Mouse (Mus musculus) C3H10T1/2 (cell line): Measurements from ENCODE around the gene Psmg1. TPM values are rescaled to one million over a fixed set of nuclear protein-coding genes. Genes with fewer than 3 reads are reported as not detected.

ENCODE experiments used
- polyA plus RNA-seq, 2 experiments: library from polyadenylated mRNA; unstranded; fragments of >200 nt; fragmentation: generic; extraction: Trizol; gene quantifications; one replicate each; pipeline ENCODE4 v1.2.1; 2012; ENCODE audit warnings: missing spikeins in 2 of 2

Psmg1 gene
- polyA plus RNA-seq: 10 to 100 TPM; 44.5 to 46.7 TPM

DNA sequence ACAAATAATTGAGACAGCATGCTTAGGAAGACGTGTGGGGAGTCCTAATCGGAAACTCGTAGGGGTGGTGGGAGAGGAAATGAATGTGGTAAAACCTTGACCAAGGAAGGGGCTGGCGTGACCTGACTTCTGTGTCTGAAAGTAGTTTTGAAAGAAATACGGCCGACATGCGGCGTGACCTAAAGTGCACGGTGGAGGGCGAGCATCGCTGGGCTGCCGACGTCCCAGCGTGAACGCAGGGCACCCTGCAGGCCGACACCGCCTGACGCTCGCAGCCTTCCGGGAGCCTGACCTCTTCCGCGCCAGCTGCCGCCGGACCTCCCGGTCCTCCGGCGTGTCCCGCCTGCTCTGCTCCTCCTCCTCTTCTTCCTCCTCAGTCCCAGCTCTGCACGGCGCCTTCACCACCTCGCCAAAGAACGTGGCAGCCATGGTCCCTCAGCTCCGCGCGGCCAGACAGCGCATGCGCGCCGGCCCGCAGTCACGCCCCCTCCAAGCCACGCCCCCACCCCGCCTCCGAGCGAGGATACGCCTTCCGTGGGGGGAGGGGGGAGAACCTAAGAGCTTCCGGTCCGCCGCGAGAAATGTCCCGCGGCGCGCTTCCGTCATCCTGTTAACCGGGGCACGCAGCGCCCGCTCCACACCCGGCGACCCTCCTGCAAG is at the start of gene Psmg1:
Gene Psmg1, minus strand, starts transcription at position 499 of the 660 bp plus-strand sequence.

Other genes starting within 250 kb of the Psmg1 start
- gene Brwd1, start 91.6 kb upstream of the Psmg1 start, polyA plus RNA-seq: 1 to 10 TPM; 1.3 to 9.8 TPM
- 100 to 1,000 TPM in 1 of 2 experiments, 10 to 100 TPM in 1; 97.9 to 264 TPM for gene Hmgn1, start 136.8 kb upstream of the Psmg1 start, polyA plus RNA-seq
- 10 to 100 TPM in 1 of 2 experiments, 1 to 10 TPM in 1; 5.0 to 15.0 TPM for gene Wrb, start 154.4 kb upstream of the Psmg1 start, polyA plus RNA-seq
- under 1 TPM; 0.01 to 0.35 TPM for gene Lca5l, start 201.3 kb upstream of the Psmg1 start, polyA plus RNA-seq
- gene Sh3bgr, start 209.5 kb upstream of the Psmg1 start, polyA plus RNA-seq: under 1 TPM in 1 of 2 experiments, not detected in 1; 0.15 TPM
- not detected for gene B3galt5, start 244.8 kb upstream of the Psmg1 start, polyA plus RNA-seq